Mouse (Mus musculus) urinary bladder, adult 18-20 months (tissue): ENCODE measurements around the gene Pygl.
"Not testable (repeated sequence)": the region's sequence is repeated elsewhere in the genome, so short reads cannot be mapped to it uniquely, and the experiment has no call there.

Experiments used
- DNase-seq, 2 experiments: peaks; one replicate each; pipeline ENCODE4 v3.0.0; 2022; ENCODE audit warnings: low spot score in 2 of 2, mixed read lengths in 2 of 2

Pygl gene

DNA sequence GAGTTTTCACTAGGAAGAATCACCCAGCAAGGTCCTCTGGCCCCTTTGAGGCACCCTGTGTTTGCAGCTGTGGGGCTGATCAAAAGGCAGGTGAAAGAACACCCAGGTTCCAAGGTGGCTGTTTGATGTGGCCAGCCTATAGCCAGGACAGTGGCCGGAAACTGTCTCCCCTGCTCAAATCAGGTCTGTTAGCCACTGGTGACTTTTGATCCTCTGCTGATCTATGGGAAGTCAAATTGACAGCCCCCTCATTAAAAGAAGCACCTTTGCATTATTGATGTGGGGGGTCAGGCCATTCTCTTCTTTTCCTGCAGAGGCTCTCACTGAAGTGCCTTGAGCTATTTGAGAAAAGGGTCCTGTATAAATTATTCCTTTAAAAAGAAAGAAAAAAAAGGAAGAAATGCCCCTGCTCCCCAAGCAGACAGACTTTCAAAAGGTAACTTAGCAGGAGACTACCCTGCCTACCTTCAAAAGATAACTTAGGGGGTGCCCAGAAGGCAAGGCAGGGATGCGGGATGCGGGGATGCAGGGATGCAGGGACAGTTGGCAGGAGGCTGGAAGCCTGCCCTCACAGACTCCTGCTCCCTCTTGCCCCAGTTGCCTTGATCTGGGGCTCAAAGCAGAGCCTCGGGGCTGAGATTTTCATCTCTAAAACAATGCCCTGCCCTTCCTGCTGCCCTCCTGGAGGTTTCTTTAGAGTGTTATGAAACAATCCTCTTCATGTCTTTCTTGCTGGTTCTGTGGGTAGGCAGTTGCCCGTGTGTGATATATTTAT is 73.8 kb downstream of the Pygl start:
- DNase-seq: no peak

DNA sequence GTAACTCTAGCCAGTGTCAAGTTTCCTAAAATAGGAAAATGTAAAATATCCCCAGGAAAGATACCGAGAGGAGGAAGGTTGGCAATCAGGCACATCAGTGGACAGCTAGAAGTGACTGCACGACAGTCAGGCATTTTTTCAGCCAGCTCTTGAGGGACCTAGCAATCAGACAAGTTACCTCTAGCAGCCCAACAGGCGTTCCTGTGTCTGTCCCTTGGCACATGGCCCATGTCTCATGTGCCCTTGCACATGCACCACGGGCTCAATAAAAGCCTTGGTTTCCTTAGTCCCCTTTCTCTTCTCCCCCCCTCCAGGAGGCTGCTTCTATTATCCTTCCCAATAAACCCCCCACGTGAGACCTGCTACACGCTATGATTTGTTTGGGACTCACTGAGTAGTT is 75.1 kb downstream of the Pygl start:
- no peak for DNase-seq

- no peak for DNase-seq
Measured at GRCm38 (mm10) chr12:70153842-70154241, 77.4 kb downstream of the Pygl start, which contains the start of gene Abhd12b. Gene Abhd12b, plus strand, starts transcription at chr12:70154142.

GRCm38 (mm10) chr12:70148631-70149265 is 82.5 kb downstream of the Pygl start:
- peak in 1 of 2 experiments; percentile 22 for DNase-seq

DNA sequence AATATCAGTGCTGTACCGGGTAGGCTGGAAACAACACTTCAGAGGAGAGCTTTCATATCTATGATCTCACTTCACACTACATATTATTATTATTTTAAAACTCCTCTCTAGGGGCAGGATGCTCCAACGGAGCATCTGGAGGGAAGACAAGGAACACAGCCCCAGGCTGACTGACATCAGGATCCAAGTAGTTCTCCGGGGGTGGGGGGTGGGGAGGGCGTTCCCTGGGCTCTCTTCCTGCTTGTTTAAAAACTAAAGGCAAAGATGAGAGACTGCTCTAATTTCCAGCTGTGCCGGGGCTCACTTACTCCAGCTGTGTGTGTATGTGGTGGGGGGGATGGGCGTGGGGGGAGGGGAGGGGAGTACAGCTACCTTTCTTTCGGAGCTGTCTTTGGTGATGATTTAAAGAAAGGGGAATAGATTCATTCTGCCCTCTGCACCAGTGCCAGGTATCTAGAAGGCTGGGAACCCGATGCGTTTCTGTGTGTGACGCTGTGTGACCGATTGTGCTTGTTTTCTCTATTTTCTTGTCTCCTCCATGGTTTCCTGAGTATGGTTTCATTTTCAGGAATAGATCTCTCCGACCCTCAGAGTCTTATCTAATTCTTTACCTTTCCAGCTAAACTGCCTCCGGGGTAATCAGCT is 83.2 kb downstream of the Pygl start:
- no peak for DNase-seq

DNA sequence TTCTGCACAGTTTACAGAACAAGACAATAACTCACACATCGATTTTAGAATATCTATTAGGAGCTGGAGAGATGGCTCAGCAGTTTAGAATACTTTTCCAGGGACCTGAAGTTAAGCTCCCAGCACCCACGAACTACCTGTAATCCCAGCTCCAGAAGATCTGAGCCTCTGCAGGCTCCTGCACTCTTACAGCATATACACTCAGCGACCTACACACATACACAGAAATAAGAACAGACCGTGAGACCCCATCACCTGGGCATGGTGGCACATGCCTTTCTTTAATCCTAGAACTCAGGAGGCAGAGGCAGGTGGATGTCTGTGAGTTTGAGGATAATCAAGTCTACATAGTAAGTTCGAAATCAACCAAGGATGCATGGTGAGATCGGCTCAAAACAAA is 85.7 kb downstream of the Pygl start:
- DNase-seq: no peak

DNA sequence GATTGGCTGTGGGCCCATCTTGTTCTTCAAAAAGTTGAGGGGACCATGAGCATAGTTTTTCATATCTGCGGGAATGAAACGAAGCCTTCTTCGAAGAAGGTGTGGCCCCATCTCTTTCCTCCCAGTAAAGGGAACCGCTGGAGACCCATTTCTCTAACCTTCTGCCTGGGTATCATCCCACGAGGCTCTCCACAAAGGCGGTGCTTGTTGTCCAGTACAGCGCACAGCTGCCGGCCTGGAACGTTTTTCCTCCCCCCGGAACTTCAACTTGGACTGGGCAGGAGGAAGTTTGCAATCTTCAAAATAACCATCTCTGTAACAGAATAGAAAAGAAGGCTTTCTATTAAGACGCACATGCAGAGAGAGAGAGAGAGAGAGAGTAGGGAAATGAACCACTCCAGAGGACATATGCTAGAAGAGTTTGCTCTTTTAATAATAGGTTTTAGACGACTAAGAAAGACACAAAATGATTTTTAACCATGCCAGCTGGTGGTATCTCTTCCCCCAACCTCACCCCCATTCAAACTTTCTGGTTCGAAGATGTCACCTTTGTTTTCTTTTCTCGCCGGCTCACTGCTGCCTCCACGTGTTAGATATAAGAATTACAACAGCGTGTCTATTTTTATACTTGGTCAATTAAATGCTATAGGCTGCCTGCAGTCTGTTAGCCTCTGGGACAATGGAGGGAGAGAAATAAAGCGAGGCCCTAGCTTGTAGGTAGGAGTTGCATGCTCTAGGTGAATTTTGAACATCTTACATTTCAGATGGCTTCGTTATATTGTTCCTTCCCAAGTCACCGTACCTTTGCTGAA is 86.4 kb downstream of the Pygl start:
- DNase-seq: no peak

DNA sequence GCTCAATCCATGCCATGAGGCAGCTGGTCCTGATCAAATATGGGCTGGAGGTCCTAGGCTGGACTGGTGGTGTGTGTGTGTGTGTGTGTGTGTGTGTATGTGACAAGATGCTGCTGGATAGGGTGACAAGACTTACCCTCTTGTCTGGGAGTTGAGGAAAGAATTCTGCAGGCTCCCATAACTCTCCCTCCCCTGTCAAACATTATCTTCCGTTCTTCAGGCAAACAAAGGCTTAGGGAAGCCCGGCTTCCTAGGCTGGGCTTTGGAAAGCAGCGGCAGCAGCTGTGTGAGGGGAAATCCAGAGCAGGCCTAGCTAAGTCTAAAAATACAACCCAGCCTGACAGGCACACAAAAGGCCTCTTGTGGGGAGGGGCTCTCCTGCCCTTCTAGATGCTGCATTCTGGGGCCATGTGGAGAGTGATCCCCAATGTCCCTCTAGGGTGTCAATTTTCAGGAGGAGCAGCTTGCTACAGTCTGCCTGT is 87.1 kb downstream of the Pygl start:
- not testable (repeated sequence) for DNase-seq

GRCm38 (mm10) chr12:70140993-70141576 is 90.2 kb downstream of the Pygl start:
- no peak for DNase-seq
